Mouse (Mus musculus) mouse embryonic stem cell (cell line): ENCODE measurements around the gene Itga6.
"Not testable (repeated sequence)": the region's sequence is repeated elsewhere in the genome, so short reads cannot be mapped to it uniquely, and the experiment has no call there.

ENCODE experiments used
- in situ Hi-C, 2 experiments: fragments of 300-500 bp; cut with MboI; formaldehyde crosslinking; loops; 1 replicate in 1 of 2; 3 replicates in 1 of 2; pipeline ENCODE4 v1.14.3; 2019 to 2020; ENCODE audit warnings: low sequenced_read_pairs in 2 of 2, low pct_unique_long_range_greater_than_20kb in 1 of 2, mixed read lengths in 1 of 2; ENCODE audit not compliant: unreplicated experiment in 1 of 2

Gene Itga6

GRCm38 (mm10) chr2:71815279-71815678, 69.9 kb downstream of the Itga6 start:
- in situ Hi-C loops, result loop anchor here in 1 of 2 experiments (5.0 kb wide), 1 partner anchor 218 kb away; no protein-coding TSS in a partner anchor

- in situ Hi-C loops, result loop anchor here in 1 of 2 experiments (5.0 kb wide), 1 partner anchor 219 kb away; no protein-coding TSS in a partner anchor
These were observed 71.1 kb downstream of the Itga6 start for GRCm38 (mm10) chr2:71816391-71817041.

GRCm38 (mm10) chr2:71824146-71824545, 78.7 kb downstream of the Itga6 start:
- in situ Hi-C loops, result loop anchor here in 1 of 2 experiments (5.0 kb wide), 1 partner anchor 222 kb away; no protein-coding TSS in a partner anchor

GRCm38 (mm10) chr2:71827711-71828110, 82.3 kb downstream of the Itga6 start:
- in situ Hi-C loops, result no loop called here

- in situ Hi-C loops, result no loop called here
These were observed 83.5 kb downstream of the Itga6 start for GRCm38 (mm10) chr2:71828928-71829327.

GRCm38 (mm10) chr2:71833626-71834025, 88.2 kb downstream of the Itga6 start:
- in situ Hi-C loops, result no loop called here

- in situ Hi-C loops, result no loop called here
These were observed 89.0 kb downstream of the Itga6 start for GRCm38 (mm10) chr2:71834371-71834770.

- in situ Hi-C loops, result no loop called here
These were observed 90.1 kb downstream of the Itga6 start for GRCm38 (mm10) chr2:71835556-71835955.

GRCm38 (mm10) chr2:71836232-71836631, 90.8 kb downstream of the Itga6 start:
- in situ Hi-C loops, result no loop called here

- in situ Hi-C loops, result no loop called here
These were observed 91.8 kb downstream of the Itga6 start for GRCm38 (mm10) chr2:71837261-71837660.

- in situ Hi-C loops, result no loop called here
These were observed 92.4 kb downstream of the Itga6 start for GRCm38 (mm10) chr2:71837791-71838190.

- in situ Hi-C loops, result no loop called here
These were observed 97.9 kb downstream of the Itga6 start for GRCm38 (mm10) chr2:71843316-71843715.

GRCm38 (mm10) chr2:71844906-71845305, 99.5 kb downstream of the Itga6 start:
- in situ Hi-C loops, result no loop called here

- in situ Hi-C loops, result not testable (repeated sequence)
These were observed 106.7 kb downstream of the Itga6 start for GRCm38 (mm10) chr2:71852161-71852560.

- in situ Hi-C loops, result no loop called here
These were observed 109.7 kb downstream of the Itga6 start for GRCm38 (mm10) chr2:71855076-71855475.

- in situ Hi-C loops, result no loop called here
These were observed 118.2 kb downstream of the Itga6 start for GRCm38 (mm10) chr2:71863531-71864173.

- in situ Hi-C loops, result no loop called here
These were observed 119.6 kb downstream of the Itga6 start for GRCm38 (mm10) chr2:71865022-71865421.

GRCm38 (mm10) chr2:71865935-71866334, 120.5 kb downstream of the Itga6 start:
- in situ Hi-C loops, result no loop called here

- in situ Hi-C loops, result no loop called here
These were observed 121.1 kb downstream of the Itga6 start for GRCm38 (mm10) chr2:71866565-71866964.

- in situ Hi-C loops, result no loop called here
These were observed 121.6 kb downstream of the Itga6 start for GRCm38 (mm10) chr2:71867019-71867418.
